Mouse (Mus musculus) retina, embryonic 14.5 days (tissue): ENCODE measurements at regions not wholly inside any gene's neighbourhood (a gene's known extent, or its start where the extent isn't known, plus 50 kb on each side); places are given as distances from the start of the nearest gene placed in this dataset.
"Not testable (repeated sequence)": the region's sequence is repeated elsewhere in the genome, so short reads cannot be mapped to it uniquely, and the experiment has no call there.

ENCODE experiments used
- DNase-seq: peaks from one replicate; pipeline ENCODE4 v3.0.0-alpha.2; 2015; ENCODE audit warnings: low spot score

- DNase-seq: not testable (repeated sequence)
These were observed 189.2 kb upstream of the Rapgef5 start for GRCm38 (mm10) chr12:117327086-117327485.

DNA sequence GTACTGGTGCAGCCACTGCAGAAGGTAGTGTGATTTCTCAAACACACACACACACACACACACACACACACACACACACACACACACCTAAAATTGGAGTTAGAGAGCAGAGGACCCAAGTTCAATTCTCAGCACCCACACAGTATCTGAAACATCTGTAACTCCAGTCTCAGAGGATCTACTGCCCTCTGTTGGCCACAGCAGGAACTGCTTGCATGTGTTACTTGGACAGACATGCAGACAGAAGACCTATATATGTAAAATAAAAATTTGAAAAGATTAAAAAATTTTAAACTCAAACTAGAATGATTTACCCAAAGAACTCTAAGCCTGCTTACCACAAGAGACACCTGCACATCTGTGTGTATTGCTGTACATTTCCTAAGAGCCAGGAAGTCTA lies 185.9 kb upstream of the Rapgef5 start:
- no peak for DNase-seq

DNA sequence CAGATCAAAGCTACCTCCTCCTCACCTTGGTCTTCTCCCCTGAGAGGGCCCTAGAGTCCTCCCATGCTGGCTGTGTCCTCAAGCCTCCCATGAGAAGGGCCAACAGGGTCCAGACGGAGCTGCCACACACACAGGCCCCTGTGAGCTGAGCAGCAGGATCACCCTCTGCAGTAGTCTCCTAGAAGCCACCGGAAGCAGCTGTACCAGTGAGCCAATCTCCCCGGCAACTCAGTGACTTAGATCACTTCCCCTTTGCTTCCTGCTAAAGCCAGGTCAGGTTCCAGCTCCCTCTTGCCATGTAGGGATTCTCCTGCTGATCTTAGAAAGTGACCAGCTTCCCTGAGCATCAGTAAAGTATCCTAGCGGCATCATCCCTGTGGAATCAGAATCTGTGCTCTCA lies 179.4 kb upstream of the Rapgef5 start:
- no peak for DNase-seq

GRCm38 (mm10) chr12:117342321-117342720 lies 174.0 kb upstream of the Rapgef5 start:
- no peak for DNase-seq

GRCm38 (mm10) chr12:117343121-117343520 lies 173.2 kb upstream of the Rapgef5 start:
- no peak for DNase-seq

GRCm38 (mm10) chr12:117343605-117344004 lies 172.7 kb upstream of the Rapgef5 start:
- DNase-seq: not testable (repeated sequence)

GRCm38 (mm10) chr12:117344266-117345087 lies 171.8 kb upstream of the Rapgef5 start:
- DNase-seq: no peak

- DNase-seq: peak; percentile 86
These were observed 170.9 kb upstream of the Rapgef5 start for GRCm38 (mm10) chr12:117345088-117345977.

DNA sequence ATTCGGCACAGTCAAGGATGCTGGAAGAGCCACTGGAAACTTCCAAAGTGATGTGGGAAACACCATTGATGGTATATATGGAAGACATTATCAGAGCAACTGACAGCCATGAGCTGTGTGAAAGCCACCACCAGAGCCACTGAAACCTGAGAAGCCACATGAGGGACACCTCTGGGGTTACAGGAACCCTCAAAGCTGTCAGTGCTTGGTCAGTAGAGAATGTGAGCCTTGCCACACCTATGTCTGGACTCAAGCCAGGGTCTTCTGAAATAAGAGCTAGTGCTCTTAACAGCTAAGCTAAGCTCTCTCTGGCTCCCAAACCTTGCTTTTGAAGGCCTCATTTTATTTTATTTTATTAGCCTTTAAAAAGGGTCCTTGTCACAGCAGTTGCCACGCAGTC lies 170.2 kb upstream of the Rapgef5 start:
- DNase-seq: no peak

DNA sequence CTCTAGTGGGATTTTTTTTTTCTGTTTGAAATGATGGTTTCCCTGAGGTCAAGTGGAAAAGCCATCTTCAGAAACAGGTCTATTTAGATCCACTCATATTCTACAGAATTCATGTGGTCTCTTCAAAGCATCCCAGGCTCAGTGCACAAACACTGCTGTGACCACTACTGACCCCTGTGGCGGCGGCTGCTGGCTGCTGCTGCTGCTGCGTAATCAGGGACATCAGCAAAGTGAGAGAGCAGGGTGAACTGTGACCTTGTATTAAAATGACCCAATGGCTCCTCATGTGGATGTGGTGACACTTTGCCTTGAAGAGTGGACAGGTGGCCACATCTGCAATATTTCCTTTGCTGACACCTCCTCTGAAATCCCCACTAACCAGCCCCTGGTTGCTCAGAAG lies 169.1 kb upstream of the Rapgef5 start:
- DNase-seq: peak; percentile 56

GRCm38 (mm10) chr12:117348516-117348915 lies 167.8 kb upstream of the Rapgef5 start:
- no peak for DNase-seq

GRCm38 (mm10) chr12:117351900-117352299 lies 164.4 kb upstream of the Rapgef5 start:
- peak; percentile 65 for DNase-seq

DNA sequence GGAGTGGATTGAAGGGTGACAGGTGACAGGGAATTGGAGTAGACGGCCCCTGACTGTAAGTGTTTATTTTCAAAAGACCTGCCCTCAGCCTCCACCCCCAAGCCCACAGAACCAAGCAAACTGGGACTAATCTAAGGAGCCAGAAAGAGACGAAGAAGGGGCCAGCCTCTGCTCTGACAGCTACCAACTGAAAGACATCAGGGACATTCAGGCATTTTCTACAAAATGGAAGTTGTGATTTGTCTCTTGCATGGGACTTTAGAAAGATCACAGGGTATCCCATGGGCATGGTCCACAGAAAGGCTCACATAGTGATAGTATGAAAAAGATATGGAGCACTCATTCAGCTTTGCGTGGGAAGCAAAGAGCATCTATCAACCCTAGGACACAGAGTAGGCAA lies 163.8 kb upstream of the Rapgef5 start:
- no peak for DNase-seq

GRCm38 (mm10) chr12:117352938-117353337 lies 163.3 kb upstream of the Rapgef5 start:
- peak; percentile 59 for DNase-seq

GRCm38 (mm10) chr12:117357811-117358210 lies 158.5 kb upstream of the Rapgef5 start:
- no peak for DNase-seq

- DNase-seq: no peak
These were observed 157.4 kb upstream of the Rapgef5 start for GRCm38 (mm10) chr12:117358891-117359290.

DNA sequence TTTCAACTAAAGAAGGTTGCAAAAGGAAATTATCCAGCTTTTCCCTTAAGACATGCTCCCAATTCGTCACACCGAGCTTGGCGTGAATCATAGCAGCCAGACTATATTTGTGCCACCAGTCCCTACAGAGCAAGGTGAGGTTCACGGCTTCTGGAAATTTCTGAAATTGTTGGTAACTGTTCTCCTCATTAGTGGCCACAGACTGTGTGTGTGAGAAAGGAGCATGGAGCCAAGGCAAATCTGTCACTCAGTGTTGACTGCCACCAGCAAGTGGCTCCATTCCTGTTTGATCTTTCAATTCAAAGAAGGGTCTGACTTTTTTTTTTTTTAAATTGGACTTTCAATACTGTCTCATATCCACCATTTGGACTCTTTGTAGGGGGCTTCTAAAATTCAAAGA lies 156.1 kb upstream of the Rapgef5 start:
- no peak for DNase-seq

DNA sequence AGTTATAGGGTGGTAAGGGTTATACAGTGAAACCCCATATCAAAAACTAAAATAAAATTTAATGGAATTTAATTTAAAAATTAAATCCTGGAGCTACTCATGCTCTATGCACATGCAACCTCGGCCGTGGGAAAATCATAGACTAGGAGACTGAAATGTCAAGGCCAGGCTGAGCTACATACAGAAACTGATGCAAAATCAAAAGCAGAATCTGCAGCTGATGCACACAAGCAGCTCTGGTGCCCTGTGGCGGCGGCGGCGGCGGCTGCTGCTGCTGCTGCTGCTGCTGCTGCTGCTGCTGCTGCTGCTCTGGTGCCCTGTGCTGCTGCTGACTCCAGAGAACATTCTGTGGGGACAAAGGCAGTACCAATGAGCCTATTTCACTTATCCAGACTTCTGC lies 154.5 kb upstream of the Rapgef5 start:
- no peak for DNase-seq

GRCm38 (mm10) chr12:117363457-117363856 lies 152.8 kb upstream of the Rapgef5 start:
- DNase-seq: not testable (repeated sequence)

GRCm38 (mm10) chr12:117365181-117365580 lies 151.1 kb upstream of the Rapgef5 start:
- no peak for DNase-seq

GRCm38 (mm10) chr12:117365876-117366275 lies 150.4 kb upstream of the Rapgef5 start:
- no peak for DNase-seq

- DNase-seq: no peak
These were observed 137.9 kb upstream of the Rapgef5 start for GRCm38 (mm10) chr12:117378297-117378887.
